15 mouse cellular contexts compared by ENCODE assay signal in the genomic region with DNA sequence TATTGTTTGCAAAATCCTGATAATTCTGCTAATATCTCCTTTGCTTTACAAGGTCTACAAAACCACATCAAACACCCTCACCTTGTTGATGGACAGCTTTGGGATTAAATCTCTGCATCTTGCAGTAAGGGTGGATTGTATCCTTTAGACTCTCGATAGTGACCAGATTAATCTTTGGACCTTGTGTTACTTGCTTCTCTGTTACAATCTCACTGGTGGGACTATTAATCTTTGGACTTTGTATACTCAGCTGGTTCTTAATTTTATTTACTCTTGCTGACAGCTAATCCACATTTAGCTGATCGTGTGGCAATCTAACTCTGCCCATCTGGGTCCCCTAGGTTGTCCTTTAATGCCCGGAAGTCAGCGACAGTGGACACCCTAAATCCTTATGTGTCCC.
"Had no signal": no experiment of that assay in that cellular context is flagged by ENCODE, and none has a peak within 500 bp of the region (broad histone marks: within the 10 kb centered on the region; RNA-seq: fewer than 3 reads in every experiment).

No protein-coding gene starts in this region.

- H3K27ac ChIP-seq: limb, embryonic 13.5 days; liver, embryonic 14.5 days; macrophage; midbrain, embryonic 12.5 days; midbrain, embryonic 15.5 days; neural tube, embryonic 12.5 days; neural tube, embryonic 15.5 days had no signal

- H3K9ac ChIP-seq: limb, embryonic 13.5 days; liver, embryonic 14.5 days; liver, postnatal 0 days; lung, embryonic 14.5 days; midbrain, embryonic 12.5 days; midbrain, embryonic 15.5 days; neural tube, embryonic 12.5 days; neural tube, embryonic 15.5 days had no signal

- H3K4me3 ChIP-seq: limb, embryonic 13.5 days; midbrain, embryonic 12.5 days; midbrain, embryonic 15.5 days; neural tube, embryonic 12.5 days; neural tube, embryonic 15.5 days had no signal

- DNase-seq: left cerebral cortex, postnatal 4 days; liver, postnatal 0 days; lung, embryonic 14.5 days; thymus, adult 18-20 months; thymus, postnatal 36 days had no signal

- H3K4me2 ChIP-seq: limb, embryonic 13.5 days; liver, embryonic 11.5 days; lung, embryonic 14.5 days; midbrain, embryonic 12.5 days; midbrain, embryonic 15.5 days; neural tube, embryonic 12.5 days; neural tube, embryonic 15.5 days had no signal

- H3K4me1 ChIP-seq: limb, embryonic 13.5 days; midbrain, embryonic 15.5 days; neural tube, embryonic 15.5 days had no signal

- H3K36me3 ChIP-seq: limb, embryonic 13.5 days; midbrain, embryonic 12.5 days; midbrain, embryonic 15.5 days; neural tube, embryonic 12.5 days; neural tube, embryonic 15.5 days had no signal

- H3K9me3 ChIP-seq: limb, embryonic 13.5 days; midbrain, embryonic 12.5 days; midbrain, embryonic 15.5 days; neural tube, embryonic 12.5 days; neural tube, embryonic 15.5 days had no signal

- H3K27me3 ChIP-seq: limb, embryonic 13.5 days; midbrain, embryonic 12.5 days; midbrain, embryonic 15.5 days; neural tube, embryonic 12.5 days; neural tube, embryonic 15.5 days had no signal

- ATAC-seq: hindbrain, embryonic 16.5 days; liver, postnatal 0 days; lung, postnatal 0 days; midbrain, embryonic 15.5 days had no signal
